ENCODE assay signal across 13 mouse cellular contexts in genomic region chr1:172019863-172020521, GRCm38 (mm10). TPM values are rescaled to one million over a fixed set of nuclear protein-coding genes. Genes with fewer than 3 reads are reported as not detected.
DNase-seq lines count a peak whose midpoint lies in the region; ATAC-seq lines count a peak whose summit lies in the region.
"Had no signal": no experiment of that assay in that cellular context is flagged by ENCODE, and none has a peak within 500 bp of the region (broad histone marks: within the 10 kb centered on the region; RNA-seq: fewer than 3 reads in every experiment).

No protein-coding gene starts in this region.

- peaks cover 30% of the 10 kb centered on the region for H3K36me3 ChIP-seq in forebrain, embryonic 12.5 days (replicated peaks)
- H3K36me3 ChIP-seq in hindbrain, embryonic 12.5 days = no peaks in the 10 kb centered on the region
- no peaks in the 10 kb centered on the region for H3K36me3 ChIP-seq in stomach, embryonic 14.5 days (ENCODE audit: control insufficient read depth, insufficient read depth, low read length)

- H3K27me3 ChIP-seq in forebrain, embryonic 12.5 days = no peaks in the 10 kb centered on the region
- no peaks in the 10 kb centered on the region for H3K27me3 ChIP-seq in hindbrain, embryonic 12.5 days
- H3K27me3 ChIP-seq in stomach, embryonic 14.5 days (ENCODE audit: control insufficient read depth, insufficient read depth, low read length) = no peaks in the 10 kb centered on the region
- H3K27me3 ChIP-seq: embryonic facial prominence, embryonic 12.5 days had no signal

- H3K9ac ChIP-seq in forebrain, embryonic 12.5 days = peak overlapping the region; percentile 40; the same call in 1 of the 2 replicates
- H3K9ac ChIP-seq in hindbrain, embryonic 12.5 days = peak overlapping the region; percentile 50
- no peak overlapping the region for H3K9ac ChIP-seq in stomach, embryonic 14.5 days (replicated peaks; ENCODE audit: low read depth, low read length)
- H3K9ac ChIP-seq: embryonic facial prominence, embryonic 12.5 days had no signal

- H3K4me3 ChIP-seq in forebrain, embryonic 12.5 days (replicated peaks) = no peak overlapping the region
- H3K4me3 ChIP-seq in hindbrain, embryonic 12.5 days = no peak overlapping the region
- no peak overlapping the region for H3K4me3 ChIP-seq in stomach, embryonic 14.5 days (ENCODE audit: low read depth, low read length)
- H3K4me3 ChIP-seq: embryonic facial prominence, embryonic 12.5 days had no signal

- peak; percentile 42 to 53 for DNase-seq in left cerebral cortex, postnatal 36 days (ENCODE audit: low spot score in 2 of 2)
- no peak for DNase-seq in left cerebral cortex, postnatal 14 days (ENCODE audit: low spot score in 2 of 2)
- DNase-seq in layer of hippocampus, postnatal 10 days (ENCODE audit: low spot score in 2 of 2) = no peak
- DNase-seq in gastrocnemius, postnatal 4 days (ENCODE audit: low spot score in 2 of 2) = no peak
- DNase-seq: cerebellum, adult 2 months; kidney, postnatal 10 days; lung, adult 2 months had no signal

- WGBS in forebrain, embryonic 12.5 days = 72% methylated on average over 10 of the region's 10 CpGs
- 71% methylated on average over 10 of the region's 10 CpGs for WGBS in hindbrain, embryonic 12.5 days
- WGBS in stomach, embryonic 14.5 days = 70% methylated on average over 10 of the region's 10 CpGs

- no peaks in the 10 kb centered on the region for H3K9me3 ChIP-seq in forebrain, embryonic 12.5 days
- no peaks in the 10 kb centered on the region for H3K9me3 ChIP-seq in hindbrain, embryonic 12.5 days (replicated peaks)
- no peaks in the 10 kb centered on the region for H3K9me3 ChIP-seq in stomach, embryonic 14.5 days (ENCODE audit: control insufficient read depth, low read depth, low read length)
- H3K9me3 ChIP-seq: embryonic facial prominence, embryonic 12.5 days had no signal

- peak overlapping the region; percentile 27 for H3K4me2 ChIP-seq in forebrain, embryonic 12.5 days
- peak overlapping the region; percentile 25 for H3K4me2 ChIP-seq in hindbrain, embryonic 12.5 days (replicated peaks)
- no peak overlapping the region for H3K4me2 ChIP-seq in stomach, embryonic 14.5 days (replicated peaks; ENCODE audit: low read depth, low read length)
- H3K4me2 ChIP-seq: embryonic facial prominence, embryonic 12.5 days had no signal

- no peak for ATAC-seq in forebrain, embryonic 12.5 days (ENCODE audit: low FRiP score)
- ATAC-seq in hindbrain, embryonic 12.5 days (ENCODE audit: low FRiP score) = no peak
- no peak for ATAC-seq in stomach, embryonic 14.5 days (ENCODE audit: insufficient number of reproducible peaks, insufficient read depth, low FRiP score, low read depth)

- peaks cover 97% of the 10 kb centered on the region for H3K4me1 ChIP-seq in forebrain, embryonic 12.5 days
- peaks cover 96% of the 10 kb centered on the region for H3K4me1 ChIP-seq in hindbrain, embryonic 12.5 days
- H3K4me1 ChIP-seq in stomach, embryonic 14.5 days (ENCODE audit: control insufficient read depth, insufficient read depth, low read length) = peaks cover 42% of the 10 kb centered on the region

- intact Hi-C loops in left cerebral cortex, postnatal 36 days (cut with DNase I) = loop anchor here (10.0 kb wide), 1 partner anchor 295 kb away; no protein-coding TSS in a partner anchor
- intact Hi-C loops in left cerebral cortex, postnatal 14 days (cut with DNase I) = no loop called here

- H3K27ac ChIP-seq in forebrain, embryonic 12.5 days = peak overlapping the region; percentile 98
- peak overlapping the region; percentile 98 for H3K27ac ChIP-seq in hindbrain, embryonic 12.5 days
- peak overlapping the region; percentile 63; the same call in 1 of the 2 replicates for H3K27ac ChIP-seq in stomach, embryonic 14.5 days (ENCODE audit: low read length)
- H3K27ac ChIP-seq: embryonic facial prominence, embryonic 12.5 days had no signal

RNA-seq across cellular contexts. Expression of gene Vangl2, which starts 8.3 kb away (rescaled TPM):
- 10 to 100 TPM; 10.5 to 16.4 TPM for total RNA-seq in left cerebral cortex, postnatal 36 days (2021)
- total RNA-seq in left cerebral cortex, postnatal 14 days (2021) = 10 to 100 TPM; 17.4 to 21.5 TPM
- 61.9 and 63.2 TPM in 2 replicates for polyA plus RNA-seq in forebrain, embryonic 12.5 days (2016; fragmentation: Nextera tagmentation; extraction: Ambion mirVana)
- 60.4 and 68.6 TPM in 2 replicates for polyA plus RNA-seq in hindbrain, embryonic 12.5 days (2016; fragmentation: Nextera tagmentation; extraction: Ambion mirVana)
- polyA plus RNA-seq in stomach, embryonic 14.5 days (2014; fragmentation: Nextera tagmentation; extraction: Ambion mirVana) = 17.1 and 18.4 TPM in 2 replicates
- total RNA-seq in layer of hippocampus, postnatal 10 days (2021) = 10 to 100 TPM; 32.3 to 33.0 TPM
- 10 to 100 TPM in 1 of 2 experiments, 1 to 10 TPM in 1; 9.6 to 10.4 TPM for total RNA-seq in gastrocnemius, postnatal 4 days (2021)

RNA-seq across cellular contexts. Expression of gene Nhlh1, which starts 37.4 kb away (rescaled TPM):
- total RNA-seq in left cerebral cortex, postnatal 36 days (2021) = under 1 TPM; 0.42 to 0.72 TPM
- under 1 TPM; 0.30 to 0.37 TPM for total RNA-seq in left cerebral cortex, postnatal 14 days (2021)
- polyA plus RNA-seq in forebrain, embryonic 12.5 days (2016; fragmentation: Nextera tagmentation; extraction: Ambion mirVana) = 9.0 and 9.8 TPM in 2 replicates
- 14.5 and 15.3 TPM in 2 replicates for polyA plus RNA-seq in hindbrain, embryonic 12.5 days (2016; fragmentation: Nextera tagmentation; extraction: Ambion mirVana)
- not detected in 2 replicates for polyA plus RNA-seq in stomach, embryonic 14.5 days (2014; fragmentation: Nextera tagmentation; extraction: Ambion mirVana)
- 1 to 10 TPM; 1.8 TPM for total RNA-seq in layer of hippocampus, postnatal 10 days (2021)
- not detected for total RNA-seq in gastrocnemius, postnatal 4 days (2021)
- total RNA-seq: gastrocnemius, adult 18-20 months; heart, postnatal 25 days had no signal

Comparison
In these comparisons a context has a peak if more than half of its experiments do, and no peak if none do; other contexts are left out.
1. DNase-seq: peak in left cerebral cortex, postnatal 36 days (2 of 2); none in left cerebral cortex, postnatal 14 days (0 of 2), layer of hippocampus, postnatal 10 days (0 of 2) and gastrocnemius, postnatal 4 days (0 of 2).
2. Peak in every context shown above with its lines, with median percentiles within 50 percentile points of each other: H3K27ac ChIP-seq.